Mouse (Mus musculus) frontal cortex, adult 2 months (tissue): Measurements from ENCODE around the gene Cadm3. TPM values are rescaled to one million over a fixed set of nuclear protein-coding genes. Genes with fewer than 3 reads are reported as not detected.
A peak's percentile ranks its signal among the peaks of the same experiment; 100 is the strongest.

ENCODE experiments used
- DNase-seq, 2 experiments: peaks; one replicate each; pipeline ENCODE4 v3.0.0; 2022; ENCODE audit warnings: low spot score in 1 of 2; ENCODE audit errors: extremely low spot score in 1 of 2
- polyA plus RNA-seq: library from polyadenylated mRNA; depleted of rRNA; stranded (reverse); fragments of >200 nt; gene quantifications from 2 replicates; pipeline ENCODE4 v1.2.3, GENCODE M21; 2012

Gene Cadm3
- polyA plus RNA-seq, 1 experiment, result 371 TPM

DNA sequence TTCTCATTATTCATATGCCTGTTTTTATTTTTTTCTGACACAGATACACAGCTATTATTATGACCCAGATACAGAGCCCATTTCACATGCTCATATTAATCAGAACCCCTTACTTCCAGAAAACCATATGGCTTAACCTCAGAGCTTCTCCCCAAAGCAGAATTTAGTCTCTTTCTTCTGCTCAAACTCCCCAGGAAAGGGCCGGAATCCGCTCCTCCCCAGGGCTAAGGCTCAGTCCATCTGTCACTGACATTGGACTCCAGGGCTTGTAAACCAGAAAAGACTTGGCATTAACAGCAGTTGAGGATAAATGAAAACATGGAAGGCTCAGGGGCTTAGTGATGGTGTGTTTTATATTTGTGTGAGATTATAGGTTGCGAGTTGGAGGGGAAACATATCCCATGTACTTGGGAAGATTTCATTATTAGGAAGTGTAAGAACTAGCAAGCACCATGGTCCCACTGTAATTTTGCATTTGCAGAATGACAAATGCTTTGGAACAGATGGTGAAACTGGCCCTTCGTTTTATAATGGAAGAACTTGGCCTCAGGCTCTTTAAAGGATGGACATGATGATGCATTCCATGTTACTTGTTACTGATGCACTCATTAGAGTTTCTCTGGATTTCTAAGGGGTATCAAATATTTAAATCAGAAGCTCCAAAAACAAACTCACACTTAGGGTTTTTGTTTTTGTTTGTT lies 7.8 kb downstream of the Cadm3 start:
- no peak for DNase-seq

DNA sequence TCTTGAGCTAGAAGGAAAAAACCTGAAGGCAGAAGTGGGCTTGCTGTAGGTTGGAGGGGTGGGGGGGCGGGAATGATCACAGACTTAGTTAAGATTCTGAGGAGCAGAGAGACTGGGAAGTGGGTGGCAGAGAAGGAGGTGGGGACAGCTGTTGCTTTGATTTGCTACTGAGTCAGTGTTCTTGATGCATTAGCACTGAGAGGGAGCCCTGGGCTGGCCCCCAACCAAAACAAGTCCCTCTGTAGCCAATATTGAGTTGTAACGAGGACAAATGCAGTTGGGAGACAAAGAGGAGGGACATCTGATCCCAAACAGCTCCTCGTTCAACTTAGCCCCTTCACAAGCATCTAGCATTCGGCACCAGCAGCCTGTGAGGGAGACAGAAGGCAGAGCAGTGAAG lies 9.7 kb downstream of the Cadm3 start:
- peak; percentile 57 to 70 for DNase-seq

DNA sequence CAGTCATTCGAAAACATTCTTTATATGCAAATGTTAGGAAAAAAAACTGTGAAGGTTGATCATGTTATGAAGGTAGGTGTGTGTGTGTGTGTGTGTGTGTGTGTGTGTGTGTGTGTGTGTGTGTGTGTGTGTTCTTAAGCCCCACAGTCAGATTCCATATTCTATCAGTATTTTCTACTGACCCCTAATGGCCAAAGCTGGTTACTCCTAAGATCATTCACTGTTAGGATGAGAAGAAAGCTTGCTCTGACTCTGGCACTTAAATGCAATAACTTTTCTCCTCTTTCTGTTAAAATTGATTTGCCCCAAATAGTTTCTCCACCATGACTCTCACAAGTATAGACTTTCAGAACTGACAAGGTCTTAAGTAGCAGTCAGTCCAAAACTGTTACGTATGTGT lies 10.8 kb downstream of the Cadm3 start:
- DNase-seq, result no peak

DNA sequence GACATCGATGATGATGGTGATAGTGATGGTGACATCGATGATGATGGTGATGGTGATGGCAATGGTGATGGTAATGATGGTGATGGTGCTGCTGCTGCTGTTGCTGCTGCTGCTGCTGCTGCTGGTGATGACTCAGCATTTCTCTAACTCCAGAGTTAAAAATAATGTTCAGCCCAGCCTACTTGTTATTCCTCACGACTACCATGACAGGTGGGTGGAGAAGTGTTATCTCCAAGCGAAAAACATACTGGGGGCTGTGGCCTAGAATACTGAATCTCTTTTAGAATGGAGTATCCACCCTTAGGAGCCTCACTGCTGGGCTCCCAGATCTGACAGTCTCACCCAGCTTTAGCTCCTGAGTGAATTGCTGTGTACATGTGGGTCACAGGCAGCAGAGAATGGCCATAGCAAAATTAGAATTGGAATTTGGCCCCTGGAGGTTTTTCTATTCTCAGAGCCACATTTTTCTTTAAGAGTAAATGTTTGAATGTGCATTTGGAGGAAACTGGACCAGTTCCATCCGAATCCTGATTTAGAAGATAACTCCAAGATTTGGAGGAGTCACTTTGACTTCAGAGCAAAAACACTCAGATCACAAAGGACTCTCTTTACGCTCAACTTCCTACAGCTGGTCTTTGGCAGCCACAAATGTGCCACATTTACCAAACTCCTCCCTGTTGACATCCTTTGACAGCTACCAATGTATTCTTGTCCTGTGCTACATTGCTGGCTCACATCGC lies 12.2 kb downstream of the Cadm3 start:
- peak; percentile 76 to 77 for DNase-seq

DNA sequence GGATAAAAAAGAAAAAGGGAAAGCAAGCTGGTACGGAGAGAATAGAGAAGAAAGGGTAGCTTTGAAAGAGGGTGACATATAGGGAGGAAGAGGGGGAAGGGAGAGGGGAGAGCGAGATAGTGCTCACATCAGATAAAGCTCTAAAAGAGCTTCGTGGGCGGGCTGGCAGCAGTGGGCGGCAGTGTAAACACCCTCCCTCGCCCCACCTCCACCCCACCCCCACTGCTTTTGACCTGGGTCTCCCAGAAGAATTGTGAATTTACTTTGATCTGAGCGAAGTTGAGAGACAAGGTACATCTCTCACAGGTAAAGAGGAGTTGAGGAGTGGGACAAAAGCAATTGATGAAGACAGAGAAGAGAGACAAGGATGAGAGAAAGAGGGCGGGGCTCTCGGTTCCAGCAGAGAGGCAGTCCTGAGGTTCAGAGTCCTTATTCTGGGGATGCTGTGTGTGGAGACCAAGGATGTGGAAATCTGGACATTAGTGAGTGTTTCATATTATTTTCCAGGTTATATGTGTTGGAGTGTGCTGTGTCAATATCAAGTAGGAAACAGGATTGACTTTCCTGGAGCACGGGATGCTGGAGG lies 17.0 kb downstream of the Cadm3 start, which contains the start of gene Aim2:
Aim2 (plus strand) TSS at position 508 of the 586 bp plus-strand sequence.
- no peak for DNase-seq

DNA sequence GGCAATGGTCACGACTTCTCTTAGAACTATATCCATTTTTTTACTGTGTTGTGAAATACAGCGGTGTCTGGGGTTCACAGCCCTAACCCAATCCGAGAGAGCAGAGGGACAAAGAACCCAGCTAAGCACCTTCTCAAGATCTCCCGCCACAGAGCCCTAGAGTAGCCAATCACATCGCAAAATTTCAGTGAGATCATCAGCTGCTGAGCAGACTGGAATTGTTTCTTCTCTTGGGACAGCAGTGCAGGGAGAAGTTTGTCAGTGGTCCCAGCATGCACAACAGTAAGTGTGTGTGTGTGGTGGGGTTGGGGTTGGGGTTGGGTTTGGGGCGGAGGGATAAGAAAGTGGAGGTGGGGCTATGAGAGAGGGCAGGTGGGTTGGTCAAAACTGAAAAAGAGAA lies 17.5 kb downstream of the Cadm3 start:
- peak in 1 of 2 experiments; percentile 61 for DNase-seq

DNA sequence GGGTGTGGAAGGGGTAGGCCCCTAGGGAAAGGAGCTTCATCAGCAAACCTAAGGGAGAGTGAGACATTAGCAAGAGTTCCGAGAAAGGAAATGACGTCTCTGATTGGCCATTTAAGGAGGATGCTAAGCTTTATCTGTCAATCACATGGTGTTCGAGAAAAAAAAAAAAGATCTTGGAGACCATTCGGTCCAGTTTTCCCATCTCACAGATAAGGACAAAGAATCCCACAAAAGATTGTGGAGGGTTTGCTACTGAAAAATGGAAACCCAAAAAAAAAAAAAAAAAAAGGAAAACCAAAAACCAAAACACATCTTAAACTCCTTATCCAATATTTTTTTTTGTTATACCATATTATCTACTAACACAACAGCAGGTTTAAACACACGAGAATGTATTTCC lies 18.3 kb downstream of the Cadm3 start:
- no peak for DNase-seq

DNA sequence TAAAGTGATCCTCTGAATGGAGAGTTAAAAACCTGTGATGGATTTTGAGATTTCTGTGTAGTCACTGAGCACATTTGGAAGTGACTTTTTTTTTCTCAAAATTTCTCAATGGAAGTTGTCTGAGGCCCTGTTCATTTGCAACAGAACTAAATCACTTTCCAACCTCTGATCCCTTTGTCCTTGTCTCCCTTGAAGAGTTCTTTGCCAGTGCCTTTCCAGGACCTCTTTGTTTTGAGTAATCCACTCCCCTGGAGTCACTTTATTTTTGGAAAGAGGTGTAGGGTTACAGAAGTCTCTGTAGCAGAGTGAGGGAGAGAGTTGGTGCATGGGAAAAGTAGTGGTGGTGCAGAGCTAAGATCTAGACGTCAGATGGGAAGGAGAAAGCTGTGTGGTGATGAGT lies 19.0 kb downstream of the Cadm3 start:
- DNase-seq, result no peak

DNA sequence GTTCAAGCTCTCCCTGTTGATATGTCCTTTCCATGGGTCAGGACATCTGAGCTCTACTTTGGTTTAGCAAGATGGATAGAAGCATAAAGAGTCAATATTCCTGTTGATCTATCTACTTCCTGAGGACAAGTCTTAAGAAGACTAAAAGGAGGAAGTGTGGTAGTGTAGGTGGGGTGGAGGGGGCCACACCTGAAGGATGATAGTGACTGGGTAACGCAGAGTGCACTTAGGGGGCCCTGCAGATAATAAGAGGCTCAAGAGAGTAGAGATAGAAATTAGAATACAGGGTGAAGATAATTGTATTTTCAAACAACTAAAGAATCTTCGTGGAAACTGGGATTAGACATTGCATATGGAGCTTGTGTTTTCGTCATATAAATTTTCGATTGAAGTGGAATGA lies 22.4 kb downstream of the Cadm3 start:
- no peak for DNase-seq

DNA sequence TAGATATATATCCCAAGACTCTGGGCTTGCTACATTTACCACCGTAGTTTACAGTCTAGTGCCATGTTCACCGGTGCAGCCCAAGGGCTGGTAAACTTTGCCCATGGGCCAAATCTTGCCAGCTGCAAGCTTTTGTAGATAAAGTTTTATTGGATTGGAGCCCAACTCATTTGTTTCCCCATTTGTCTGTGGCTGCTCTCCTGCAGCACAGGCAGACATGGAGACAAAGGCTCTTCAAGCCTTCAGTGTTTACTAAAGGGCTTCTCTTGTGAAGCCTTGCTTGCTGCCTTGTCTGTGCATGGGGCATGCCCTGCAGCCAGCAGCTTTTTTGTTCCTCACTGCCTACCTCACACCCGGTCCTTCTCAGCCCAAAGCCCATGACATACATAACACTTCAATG lies 23.6 kb downstream of the Cadm3 start:
- DNase-seq, result no peak

DNA sequence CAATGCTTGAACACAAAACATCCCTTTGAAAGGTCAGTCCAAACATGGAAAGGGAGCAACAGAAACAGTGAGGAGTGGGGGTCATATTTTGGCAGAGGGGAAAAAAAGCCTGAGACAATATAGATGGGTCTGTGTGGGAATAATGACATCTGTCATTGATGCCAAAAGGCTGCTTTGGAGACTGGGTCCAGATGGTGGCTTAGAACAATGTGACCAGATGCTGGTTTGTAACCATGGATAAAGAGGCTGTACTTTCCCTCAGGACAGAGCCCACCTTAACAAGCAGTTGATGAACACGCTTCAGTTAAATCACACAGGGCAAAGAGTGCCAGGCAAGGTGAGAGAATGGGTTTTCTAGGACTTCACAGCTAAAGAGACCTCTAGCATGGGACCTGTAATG lies 25.1 kb downstream of the Cadm3 start:
- DNase-seq, result no peak

DNA sequence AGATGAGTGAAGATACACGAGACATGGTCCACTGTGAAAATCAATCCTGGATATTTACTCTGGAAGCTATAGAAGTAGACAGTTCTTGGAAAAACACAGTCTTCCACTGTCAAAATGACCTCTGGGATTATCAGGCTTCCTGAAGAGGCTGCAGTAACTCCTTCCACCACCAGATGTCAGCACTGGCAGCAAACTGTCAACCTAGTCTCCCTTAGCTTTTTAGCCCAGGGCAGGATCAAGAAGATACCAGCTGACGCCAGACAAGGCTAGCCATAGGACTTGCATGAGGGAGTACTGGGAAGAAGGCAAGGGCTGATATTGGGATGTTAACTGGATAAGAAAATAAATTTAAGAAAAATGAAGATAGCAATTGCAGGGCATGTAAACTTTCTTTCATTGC lies 28.0 kb downstream of the Cadm3 start:
- DNase-seq, result peak in 1 of 2 experiments; percentile 82

DNA sequence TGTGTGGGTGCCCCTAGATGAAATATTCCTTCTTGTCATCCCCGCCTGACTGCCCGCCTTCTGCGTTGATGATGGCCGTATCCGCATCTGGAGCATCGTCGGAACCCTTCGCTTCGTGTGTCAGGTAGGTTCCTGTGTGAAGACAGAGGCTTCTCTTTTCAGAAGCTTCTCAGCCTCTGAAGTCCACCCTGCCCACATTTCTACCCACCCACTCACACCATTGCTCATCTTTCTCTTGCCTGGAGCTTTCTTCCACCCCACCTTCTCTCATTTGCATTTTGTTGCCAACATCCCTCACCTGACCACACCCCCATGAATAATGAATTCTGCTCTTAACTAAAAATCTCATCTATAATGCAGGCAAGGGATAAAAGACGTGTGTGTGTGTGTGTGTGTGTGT lies 30.5 kb downstream of the Cadm3 start:
- peak; percentile 36 to 73 for DNase-seq

DNA sequence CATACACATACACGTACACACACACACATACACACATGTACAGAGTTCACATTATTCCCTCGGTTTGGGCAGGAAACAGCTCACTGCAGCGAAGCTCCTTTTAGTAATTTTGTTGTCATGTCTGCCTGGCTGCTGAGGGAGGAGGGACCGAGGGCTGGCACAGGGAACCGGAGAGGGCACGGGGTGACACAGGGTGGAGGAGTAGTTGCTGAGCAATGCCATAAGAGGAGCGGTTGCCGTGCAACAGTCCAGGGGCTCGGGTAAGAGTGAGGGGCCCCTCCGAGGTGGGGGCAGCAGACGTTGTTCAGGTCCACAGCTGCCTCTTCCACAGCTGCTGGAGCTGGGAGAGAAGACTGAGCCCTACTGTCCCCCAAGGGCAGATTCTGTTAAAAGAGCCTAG lies 31.6 kb downstream of the Cadm3 start:
- no peak for DNase-seq

DNA sequence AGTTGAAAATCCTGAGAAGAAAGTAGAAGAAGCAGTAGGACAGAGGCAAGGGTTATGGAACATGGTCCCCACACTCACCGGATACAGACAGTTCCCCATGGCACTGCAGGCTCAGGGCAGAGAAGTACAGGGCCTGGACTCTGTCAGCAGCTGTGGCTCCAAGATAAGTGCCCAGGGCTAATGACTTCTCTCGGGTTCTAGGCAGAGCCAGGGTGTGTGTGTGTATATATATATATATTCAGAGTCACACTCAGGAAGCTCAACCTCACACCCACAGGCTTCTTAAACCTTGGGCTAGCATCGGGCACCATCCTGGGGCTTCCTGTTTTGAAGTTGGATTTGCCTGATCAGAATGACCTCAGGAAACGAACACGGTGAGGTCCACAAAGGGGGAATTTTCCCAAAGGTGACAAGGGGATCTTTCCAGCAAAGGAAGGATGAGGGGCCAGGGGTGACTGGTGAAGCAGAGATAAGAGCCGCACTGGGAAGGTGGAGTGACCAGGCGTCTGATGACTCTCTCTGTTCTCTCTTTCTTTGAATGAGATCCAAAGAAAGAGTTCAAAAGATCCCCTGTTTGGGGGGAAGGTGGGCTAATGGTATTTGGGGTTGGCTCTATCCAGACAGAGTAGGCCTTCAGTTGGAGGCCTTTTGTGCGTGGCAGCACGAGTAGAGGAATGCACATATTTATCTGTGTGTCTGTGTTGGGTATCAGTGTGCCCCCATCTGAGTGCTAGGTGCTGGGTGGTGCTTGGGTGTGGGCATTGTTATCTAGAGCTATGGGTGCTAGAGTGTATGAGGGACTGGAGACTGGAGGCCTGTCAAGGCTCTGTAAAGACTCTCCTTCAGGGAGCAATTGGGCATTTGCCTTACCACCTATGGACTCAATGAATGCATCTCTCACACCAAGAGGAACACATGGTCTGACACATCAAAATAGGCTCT lies 33.9 kb downstream of the Cadm3 start, which contains the start of gene Ackr1:
Ackr1 (minus strand) TSS at position 439 of the 942 bp plus-strand sequence.
- no peak for DNase-seq

DNA sequence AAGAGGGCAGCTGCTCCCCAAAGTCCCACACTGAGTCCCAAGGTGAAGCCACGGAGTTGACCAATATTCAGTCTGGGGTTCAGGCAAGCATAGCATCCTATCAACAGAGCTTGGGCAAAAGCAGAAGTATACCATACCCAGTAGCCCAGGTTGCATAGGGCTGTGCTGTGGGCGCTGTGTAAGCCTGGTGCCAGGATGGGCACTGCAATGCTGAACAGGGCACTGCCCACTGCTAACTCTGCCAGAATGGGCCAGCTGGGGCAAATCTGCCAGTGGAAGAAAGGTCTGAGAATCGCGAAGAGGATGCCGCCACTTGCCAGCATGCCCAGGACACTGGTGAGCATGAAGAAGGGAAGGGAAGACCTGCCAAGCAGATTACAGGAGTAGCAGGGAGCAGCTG lies 35.1 kb downstream of the Cadm3 start:
- DNase-seq, result no peak

DNA sequence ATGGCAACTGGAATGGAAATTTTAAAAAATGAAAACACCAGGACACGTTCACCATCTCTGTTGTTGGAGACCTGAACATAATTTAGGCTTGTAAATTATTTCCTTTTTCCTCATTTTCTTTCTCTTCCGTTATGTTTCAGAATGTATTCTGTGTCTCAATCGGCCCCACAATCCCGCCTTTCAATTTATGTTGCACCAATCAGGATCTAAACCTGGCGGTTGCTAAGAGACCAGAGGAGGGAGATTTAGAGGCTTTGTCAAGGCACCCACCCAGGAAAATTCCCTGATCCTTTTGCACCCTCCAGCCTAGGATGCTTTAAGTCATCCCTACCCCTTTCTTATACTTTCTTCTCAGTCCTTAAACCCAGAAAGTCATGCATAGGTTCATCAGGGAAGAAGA lies 37.8 kb downstream of the Cadm3 start:
- DNase-seq, result no peak

DNA sequence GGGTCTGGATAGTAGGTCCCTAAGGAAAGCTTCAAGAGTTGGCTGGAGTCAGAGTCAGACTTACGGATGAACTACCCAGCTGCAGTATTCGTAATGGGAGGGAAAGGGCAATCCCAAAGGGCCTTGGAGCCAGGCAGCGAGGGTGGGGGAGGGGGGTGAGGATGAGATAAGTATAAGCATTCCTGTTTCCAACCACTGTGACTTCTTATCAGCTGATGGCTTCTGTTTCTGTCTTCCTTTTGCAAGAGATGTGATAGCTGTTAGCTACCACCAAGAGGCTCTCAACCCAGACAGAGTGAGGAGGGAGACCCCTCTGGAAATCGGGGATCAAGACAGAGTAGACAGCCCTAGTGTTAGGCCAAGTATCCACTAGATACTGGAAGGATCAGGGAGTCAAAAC lies 38.3 kb downstream of the Cadm3 start:
- no peak for DNase-seq

DNA sequence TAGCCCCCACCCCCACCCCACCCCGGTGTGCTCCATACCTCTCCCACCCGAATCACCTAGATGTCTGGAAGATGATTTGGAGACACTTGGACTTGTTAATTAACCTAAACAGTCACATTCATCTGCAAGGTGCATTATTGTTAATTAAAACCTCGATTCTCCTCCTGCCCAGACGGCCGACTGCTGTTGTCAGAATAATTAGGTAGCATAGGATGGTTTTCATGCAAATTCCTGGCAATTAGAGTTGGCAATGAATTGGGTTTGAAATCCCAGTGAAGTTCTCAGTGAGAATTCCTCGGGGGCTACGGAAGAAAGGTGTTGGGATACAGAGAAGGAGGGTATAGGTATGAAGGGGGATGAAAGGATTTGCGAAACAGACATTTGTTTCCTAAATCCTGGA lies 39.0 kb downstream of the Cadm3 start:
- no peak for DNase-seq

DNA sequence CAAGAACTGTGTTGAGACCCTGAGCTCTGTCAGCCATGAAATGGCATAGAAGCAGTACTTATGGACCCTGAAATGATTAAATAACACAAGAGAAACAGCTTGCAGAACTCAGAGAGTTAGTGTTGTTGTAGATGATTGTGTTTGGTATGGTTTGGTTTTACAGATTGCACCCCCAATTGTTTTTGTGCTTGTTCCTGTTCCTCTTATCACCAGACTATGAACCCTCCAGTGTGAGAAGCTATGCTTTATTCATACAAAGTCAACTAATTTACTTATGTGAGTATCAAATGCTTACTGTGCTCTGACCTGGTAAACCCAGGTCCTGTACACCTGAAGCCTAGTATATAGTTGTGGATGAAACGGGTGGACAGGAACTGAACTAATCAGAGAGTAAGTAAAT lies 40.9 kb downstream of the Cadm3 start:
- DNase-seq, result no peak

DNA sequence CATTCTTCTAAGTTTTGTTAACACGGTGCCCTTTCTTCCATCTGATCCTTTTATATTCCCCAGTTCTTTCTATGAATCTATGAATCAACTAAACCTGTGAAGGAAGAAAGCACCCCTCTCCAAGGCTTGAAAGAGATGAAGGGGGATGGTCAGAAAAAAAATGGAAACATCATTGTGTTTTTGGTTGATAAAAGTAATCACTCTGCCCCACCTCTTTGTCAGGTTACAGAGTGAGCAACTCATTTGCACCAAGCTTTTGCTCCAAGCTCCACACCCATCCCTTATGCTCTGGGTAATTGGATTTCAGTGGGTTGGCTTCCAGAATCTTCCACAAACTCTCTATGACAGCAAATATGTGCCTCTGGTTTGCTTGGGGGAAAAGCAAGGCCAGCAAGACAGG lies 42.1 kb downstream of the Cadm3 start:
- no peak for DNase-seq
